Mouse (Mus musculus): ENCODE data around the gene Slc5a3.

Gene Slc5a3

DNA sequence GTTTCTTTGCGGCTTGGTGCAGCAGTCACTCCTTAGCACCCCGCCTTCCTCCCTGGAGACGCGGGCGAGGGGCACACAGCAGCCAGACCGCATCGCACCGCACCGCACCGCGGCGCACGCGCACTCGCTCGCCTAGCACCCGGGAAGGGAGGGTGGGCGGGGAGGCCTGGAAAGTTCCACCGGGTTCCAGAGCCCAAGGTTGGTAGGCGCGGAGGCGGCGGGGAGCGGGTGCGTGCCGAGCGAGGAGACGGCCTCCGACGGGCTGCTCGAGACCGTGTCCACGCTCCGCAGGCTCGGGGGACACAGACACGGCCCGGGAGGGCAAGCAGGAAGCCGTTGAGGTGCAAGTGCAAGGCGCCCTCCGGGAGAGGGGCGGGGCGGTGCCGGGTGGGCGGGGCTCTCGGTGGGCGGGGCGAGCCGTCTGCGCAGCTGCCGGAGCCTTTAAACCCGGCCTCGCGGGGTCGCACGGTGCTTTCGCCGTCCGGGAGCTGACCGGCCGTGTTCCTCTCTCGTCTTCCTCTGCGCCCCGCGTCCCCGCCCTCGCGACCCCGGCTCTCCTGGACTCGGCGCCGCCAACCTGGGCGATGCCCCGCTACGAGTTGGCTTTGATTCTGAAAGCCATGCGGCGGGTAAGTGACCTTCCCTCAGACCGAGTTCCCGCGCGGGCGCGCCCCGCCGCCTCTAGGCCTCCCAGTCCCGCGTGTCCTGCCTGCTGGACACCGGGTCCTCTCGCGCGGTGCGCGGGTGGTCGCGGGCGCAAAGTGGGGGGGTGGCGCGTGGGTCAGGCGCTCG is at the start of gene Slc5a3, which contains the start of the genes Mrps6 and Gm49711:
Slc5a3 (plus strand) TSS at position 471 of the 792 bp plus-strand sequence.
Mrps6 (plus strand) TSS at position 419 of the 792 bp plus-strand sequence.
Gm49711 (plus strand) TSS at position 465 of the 792 bp plus-strand sequence.
- WGBS = under 1% methylated on average over 98 of the region's 99 CpGs

DNA sequence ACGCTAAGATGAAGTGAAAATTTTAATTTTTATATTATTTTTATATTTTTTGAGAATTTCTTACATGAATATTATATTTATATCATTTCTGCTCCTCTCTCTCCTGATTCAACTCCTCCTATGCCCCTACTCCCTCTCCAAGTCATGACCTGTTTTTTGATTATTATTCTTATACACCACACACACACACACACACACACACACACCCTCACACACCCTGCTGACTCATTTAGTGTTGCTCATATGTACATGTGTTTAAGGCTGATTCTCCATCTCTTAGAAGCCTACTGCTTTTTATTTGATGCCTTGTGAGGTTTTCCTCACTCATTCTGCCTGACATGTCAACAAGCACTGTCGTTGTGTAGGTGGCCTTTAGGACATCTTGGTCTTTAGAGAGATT is 48.5 kb upstream of the Slc5a3 start:
- WGBS = 92% methylated on average over 2 of the region's 2 CpGs

GRCm38 (mm10) chr16:92016792-92017191 is 41.3 kb upstream of the Slc5a3 start:
- WGBS = 89% methylated on average over 8 of the region's 8 CpGs

DNA sequence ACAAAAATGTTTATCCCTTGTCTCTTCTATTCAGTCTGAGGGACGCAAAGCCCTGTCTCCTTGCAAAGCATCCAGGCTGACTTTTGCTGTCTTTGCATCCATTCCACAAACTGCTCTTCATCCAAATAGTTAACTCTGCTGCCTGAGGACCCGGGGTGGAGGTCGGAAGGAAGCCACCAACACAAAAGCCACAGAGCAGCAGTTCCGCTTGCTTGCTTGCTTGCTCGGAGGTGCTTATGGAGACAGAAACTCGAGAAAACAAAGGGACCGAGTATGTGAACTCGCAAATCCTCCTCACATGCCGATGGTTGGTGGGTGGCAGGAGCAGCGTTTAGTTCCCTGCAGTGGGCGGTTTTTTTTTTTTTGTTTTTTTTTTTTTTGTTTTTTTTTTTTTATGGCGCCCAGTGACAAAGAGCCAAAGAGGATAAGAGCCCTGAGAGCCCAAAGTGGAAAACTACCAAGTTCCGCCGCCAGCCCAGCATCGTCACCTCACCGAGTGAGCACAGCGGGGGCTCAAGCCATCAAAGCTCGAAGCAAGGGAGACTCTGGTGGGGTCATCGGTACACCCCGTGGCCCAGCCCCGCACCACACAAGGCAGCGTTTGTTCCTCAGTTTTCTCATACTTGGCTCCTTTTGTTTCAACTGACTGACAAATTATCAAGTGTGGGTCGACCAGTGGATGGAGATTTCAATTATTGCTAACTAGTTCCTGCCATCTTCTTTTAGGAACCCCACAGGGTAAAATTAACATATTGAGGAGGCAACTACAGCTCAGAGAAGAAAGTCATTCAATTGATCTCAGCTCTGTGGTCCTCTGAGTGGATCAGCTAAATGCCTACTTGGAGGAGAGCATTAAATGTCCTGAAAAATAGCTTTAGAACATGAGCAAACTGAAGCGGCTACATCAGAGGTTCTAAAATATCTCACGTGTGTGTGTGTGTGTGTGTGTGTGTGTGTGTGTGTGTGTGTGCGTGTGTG is 38.7 kb upstream of the Slc5a3 start:
- WGBS = 7% methylated on average over 26 of the region's 26 CpGs

- WGBS = 90% methylated on average over 12 of the region's 12 CpGs
These were observed 36.3 kb upstream of the Slc5a3 start for GRCm38 (mm10) chr16:92021656-92022400.

- WGBS = 71% methylated on average over 20 of the region's 20 CpGs
These were observed 35.4 kb upstream of the Slc5a3 start for GRCm38 (mm10) chr16:92022494-92023283.

- 94% methylated on average over 3 of the region's 3 CpGs for WGBS
These were observed 24.8 kb upstream of the Slc5a3 start for GRCm38 (mm10) chr16:92033286-92033685.

DNA sequence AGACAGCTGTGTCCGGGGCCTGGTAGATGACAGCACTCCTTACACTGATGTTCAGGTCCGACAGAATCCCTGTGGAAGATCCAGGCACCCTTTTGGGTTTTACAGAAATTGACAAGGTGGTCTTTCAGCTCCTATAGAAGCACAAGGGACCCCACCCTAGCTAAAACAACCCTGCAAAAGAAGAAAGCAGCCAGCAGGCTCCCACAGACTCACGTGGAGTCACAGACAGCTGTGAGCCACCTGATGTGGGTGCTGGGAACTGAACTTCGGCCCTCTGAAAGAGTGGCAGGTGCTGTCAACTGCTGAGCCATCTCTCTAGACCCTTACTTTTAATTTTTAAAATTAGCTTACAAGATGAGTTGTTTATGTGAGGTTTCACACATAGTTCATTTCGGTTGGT is 23.4 kb upstream of the Slc5a3 start:
- WGBS = 83% methylated on average over 5 of the region's 5 CpGs

- WGBS = 86% methylated on average over 8 of the region's 8 CpGs
These were observed 21.4 kb upstream of the Slc5a3 start for GRCm38 (mm10) chr16:92036701-92037100.

DNA sequence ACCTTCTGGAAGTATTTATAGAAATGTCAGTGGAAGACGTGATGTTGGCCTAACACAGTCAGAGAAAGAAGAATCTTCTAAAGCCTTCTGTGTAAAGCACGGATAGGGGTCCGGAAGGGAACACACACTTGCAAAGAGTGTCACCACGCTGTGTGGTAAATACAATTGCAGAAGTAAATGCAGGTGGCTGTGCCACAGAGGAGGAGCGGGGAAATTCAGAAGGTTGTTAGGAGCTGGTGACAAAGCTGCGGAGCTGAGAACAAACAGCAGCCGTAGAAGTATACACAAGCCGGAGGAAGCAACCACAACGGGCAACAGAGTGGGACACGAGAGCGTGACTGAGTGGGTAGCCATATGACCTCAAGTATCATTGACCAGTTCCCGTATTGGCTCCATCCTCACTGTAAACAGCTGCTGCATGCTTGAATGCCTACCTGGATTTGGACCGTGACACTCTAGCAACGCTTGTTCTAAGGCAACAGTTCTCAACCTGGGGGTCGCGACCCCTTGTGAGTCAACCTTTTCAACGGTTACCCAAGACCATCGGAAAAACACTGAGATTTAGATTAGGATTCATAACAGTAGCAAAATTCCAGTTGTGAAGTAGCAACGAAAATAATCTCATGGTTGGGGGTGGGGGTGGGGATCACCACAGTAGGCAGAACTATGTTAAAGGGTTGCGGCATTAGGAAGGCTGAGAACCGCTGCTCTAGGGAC is 20.1 kb upstream of the Slc5a3 start:
- WGBS = 91% methylated on average over 21 of the region's 21 CpGs

GRCm38 (mm10) chr16:92039421-92039820 is 18.7 kb upstream of the Slc5a3 start:
- 71% methylated on average over 7 of the region's 7 CpGs for WGBS

DNA sequence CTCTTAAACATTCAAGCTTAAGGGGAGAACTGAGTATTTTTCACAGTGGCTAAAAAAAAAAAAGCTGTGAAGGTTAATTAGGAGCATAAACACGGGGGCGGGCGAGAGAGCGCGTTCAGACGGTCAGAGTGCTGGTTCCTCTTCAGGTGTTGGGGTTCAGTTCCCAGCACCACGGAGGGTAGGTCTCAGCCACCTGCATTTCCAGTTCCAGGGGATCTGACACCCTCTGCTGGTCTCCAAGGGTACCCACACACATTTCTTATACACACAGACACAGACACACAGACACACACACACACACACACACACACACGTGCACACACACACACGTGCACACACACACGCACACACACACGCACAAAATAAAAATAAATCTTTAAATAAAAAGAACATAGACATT is 18.2 kb upstream of the Slc5a3 start:
- whole genome bisulfite sequencing = 96% methylated on average over 11 of the region's 11 CpGs

GRCm38 (mm10) chr16:92051777-92052310 is 6.3 kb upstream of the Slc5a3 start:
- 86% methylated on average over 7 of the region's 7 CpGs for WGBS

DNA sequence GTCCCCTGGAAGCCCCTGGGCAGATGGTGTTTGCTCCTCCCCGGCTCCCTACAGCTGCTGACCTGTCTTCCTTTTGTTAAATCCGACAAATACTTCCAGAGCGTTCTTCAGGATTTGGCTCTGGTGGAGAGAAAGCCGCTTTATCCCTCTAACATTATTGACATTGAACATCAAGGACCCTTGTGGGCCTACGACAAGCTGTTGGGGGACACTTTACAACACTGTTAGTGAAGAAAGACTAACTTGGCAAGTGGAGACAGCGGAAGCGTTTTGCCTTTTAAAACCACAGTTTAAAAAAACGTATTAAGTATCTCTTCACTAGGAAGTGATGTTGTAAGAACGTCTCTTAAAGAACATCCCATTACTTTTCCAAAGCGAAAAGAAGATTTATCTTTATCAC is 5.6 kb upstream of the Slc5a3 start:
- 85% methylated on average over 10 of the region's 10 CpGs for WGBS

GRCm38 (mm10) chr16:92056711-92057110 is 1.4 kb upstream of the Slc5a3 start:
- 59% methylated on average over 2 of the region's 2 CpGs for WGBS

- WGBS = 3% methylated on average over 11 of the region's 11 CpGs
These were observed 668 bp upstream of the Slc5a3 start for GRCm38 (mm10) chr16:92057456-92057851.

DNA sequence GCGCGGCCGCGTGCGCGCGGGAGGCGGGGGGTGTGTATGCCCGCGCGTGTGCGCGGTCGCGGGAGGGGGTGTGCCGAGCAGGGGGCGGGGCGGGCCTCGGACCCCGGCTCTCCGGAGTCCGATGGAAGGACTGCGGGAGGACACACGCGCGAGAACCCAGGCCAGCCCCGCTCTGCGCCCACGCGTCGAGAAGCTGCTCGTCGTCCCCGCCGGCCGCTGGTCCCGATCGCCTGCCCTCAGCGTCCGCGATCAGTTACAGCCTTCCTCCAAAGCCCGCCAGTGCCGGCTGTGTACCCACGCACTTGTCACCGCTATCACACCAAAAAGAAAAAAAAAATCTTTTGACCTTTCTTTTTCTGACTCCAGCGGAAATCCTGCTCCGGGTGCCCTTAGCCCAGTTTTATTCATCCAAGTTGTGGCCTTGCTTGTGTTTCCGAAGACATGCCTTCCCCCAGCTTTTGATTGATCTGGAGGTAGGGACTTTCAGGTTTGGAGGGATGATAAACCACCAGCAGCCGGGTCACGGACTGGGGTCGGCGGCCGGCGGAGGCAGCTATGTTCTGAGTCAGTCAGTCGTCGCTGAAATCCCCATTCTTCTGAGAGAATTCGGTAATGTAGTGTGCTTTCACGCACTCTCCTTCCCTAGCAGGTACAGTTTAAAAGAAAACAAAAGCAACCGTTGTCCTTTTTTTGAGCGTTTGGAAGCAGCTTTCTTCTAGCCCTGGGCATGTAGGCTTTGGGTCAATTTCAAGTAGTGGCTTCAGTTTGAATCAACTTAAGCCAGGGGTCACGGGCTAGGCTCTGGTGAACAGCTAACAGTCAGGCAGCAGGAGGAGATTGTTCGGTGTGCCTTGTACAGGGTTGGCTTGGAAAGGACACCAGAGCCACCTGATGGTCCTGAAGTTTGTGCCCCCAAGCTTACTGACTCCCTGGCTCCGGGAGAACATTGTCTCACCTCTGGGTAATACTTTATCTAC is 810 bp downstream of the Slc5a3 start:
- 3% methylated on average over 58 of the region's 63 CpGs for WGBS

GRCm38 (mm10) chr16:92060213-92060612 is 2.1 kb downstream of the Slc5a3 start:
- 54% methylated on average over 3 of the region's 3 CpGs for WGBS

GRCm38 (mm10) chr16:92061586-92061985 is 3.5 kb downstream of the Slc5a3 start:
- WGBS = 93% methylated on average over 7 of the region's 7 CpGs

Measured in cerebral cortex, adult 2 months (tissue).